Mouse (Mus musculus): ENCODE data around the gene Cnpy2. TPM values are rescaled to one million over a fixed set of nuclear protein-coding genes. Genes with fewer than 3 reads are reported as not detected.

Gene Cnpy2
- total and polyA plus RNA-seq, 2 experiments from 2014 or later, result 40.3 to 164 TPM

GRCm38 (mm10) chr10:128344568-128345275, 22.5 kb downstream of the Cnpy2 start:
- Histone ChIP-seq H3K9me3 (ENCODE audit: low read length) (no peaks in the 10 kb centered on the region), H3K27me3 (ENCODE audit: insufficient read depth, low read length) (no peaks in the 10 kb centered on the region), H3K4me1 (ENCODE audit: insufficient read depth, low read length) (no peaks in the 10 kb centered on the region), H3K4me3 (ENCODE audit: low read depth, low read length) (no peak overlapping the region), H3K9ac (replicated peaks; ENCODE audit: low read length, poor library complexity, severe bottlenecking) (no peak overlapping the region), H3K36me3 (ENCODE audit: insufficient read depth, low read length) (0 out of 2 replicates have a peak, but pooled peaks cover 4% of the 10 kb centered on the region), H3K27ac (ENCODE audit: low read depth, low read length) (no peak overlapping the region), H3K4me2 (ENCODE audit: low read depth, low read length, poor library complexity, severe bottlenecking) (no peak overlapping the region)
- whole genome bisulfite sequencing, result 50% methylated on average over 7 of the region's 7 CpGs
- TF ChIP-seq CTCF (IDR thresholded peaks at IDR 0.05), result no peak
- ATAC-seq (ENCODE audit: low FRiP score) (no peak), DNase-seq (ENCODE audit: low spot score) (peak; percentile 82)

GRCm38 (mm10) chr10:128347541-128347940, 25.3 kb downstream of the Cnpy2 start:
- Histone ChIP-seq H3K4me1 (ENCODE audit: insufficient read depth, low read length) (no peaks in the 10 kb centered on the region), H3K9ac (replicated peaks; ENCODE audit: low read length, poor library complexity, severe bottlenecking) (no peak overlapping the region), H3K36me3 (ENCODE audit: insufficient read depth, low read length) (peaks cover 24% of the 10 kb centered on the region), H3K4me3 (ENCODE audit: low read depth, low read length) (no peak overlapping the region), H3K4me2 (ENCODE audit: low read depth, low read length, poor library complexity, severe bottlenecking) (no peak overlapping the region), H3K27ac (ENCODE audit: low read depth, low read length) (no peak overlapping the region), H3K27me3 (ENCODE audit: insufficient read depth, low read length) (no peaks in the 10 kb centered on the region), H3K9me3 (ENCODE audit: low read length) (no peaks in the 10 kb centered on the region)
- WGBS, result 91% methylated on average over 8 of the region's 8 CpGs
- DNase-seq (ENCODE audit: low spot score) (no peak), ATAC-seq (ENCODE audit: low FRiP score) (no peak)
- no peak for TF ChIP-seq CTCF (IDR thresholded peaks at IDR 0.05)

GRCm38 (mm10) chr10:128358796-128359195, 36.5 kb downstream of the Cnpy2 start:
- no peak for ATAC-seq (ENCODE audit: low FRiP score)
- Histone ChIP-seq H3K27me3 (ENCODE audit: insufficient read depth, low read length) (no peaks in the 10 kb centered on the region), H3K9ac (replicated peaks; ENCODE audit: low read length, poor library complexity, severe bottlenecking) (no peak overlapping the region), H3K27ac (ENCODE audit: low read depth, low read length) (no peak overlapping the region), H3K4me1 (ENCODE audit: insufficient read depth, low read length) (no peaks in the 10 kb centered on the region), H3K4me3 (ENCODE audit: low read depth, low read length) (no peak overlapping the region), H3K36me3 (ENCODE audit: insufficient read depth, low read length) (peaks cover 70% of the 10 kb centered on the region), H3K9me3 (ENCODE audit: low read length) (no peaks in the 10 kb centered on the region), H3K4me2 (ENCODE audit: low read depth, low read length, poor library complexity, severe bottlenecking) (no peak overlapping the region)
- peak; percentile 73 for TF ChIP-seq CTCF (IDR thresholded peaks at IDR 0.05)
- DNase-seq (ENCODE audit: low spot score), result peak; percentile 75
- WGBS, result 54% methylated on average over 2 of the region's 2 CpGs

- WGBS, result 95% methylated on average over 6 of the region's 6 CpGs
- no peak for ATAC-seq (ENCODE audit: low FRiP score)
- TF ChIP-seq CTCF (IDR thresholded peaks at IDR 0.05), result no peak
- H3K27ac ChIP-seq (ENCODE audit: low read depth, low read length), result no peak overlapping the region
- no peak overlapping the region for H3K9ac ChIP-seq (replicated peaks; ENCODE audit: low read length, poor library complexity, severe bottlenecking)
- H3K4me2 ChIP-seq (ENCODE audit: low read depth, low read length, poor library complexity, severe bottlenecking), result no peak overlapping the region
- H3K4me1 ChIP-seq (ENCODE audit: insufficient read depth, low read length), result no peaks in the 10 kb centered on the region
- no peak overlapping the region for H3K4me3 ChIP-seq (ENCODE audit: low read depth, low read length)
- H3K36me3 ChIP-seq (ENCODE audit: insufficient read depth, low read length), result peaks cover 66% of the 10 kb centered on the region
- DNase-seq (ENCODE audit: low spot score), result no peak
- H3K27me3 ChIP-seq (ENCODE audit: insufficient read depth, low read length), result no peaks in the 10 kb centered on the region
- no peaks in the 10 kb centered on the region for H3K9me3 ChIP-seq (ENCODE audit: low read length)
These were observed 37.0 kb downstream of the Cnpy2 start for GRCm38 (mm10) chr10:128359226-128359625.

GRCm38 (mm10) chr10:128361836-128362235, 39.6 kb downstream of the Cnpy2 start:
- Histone ChIP-seq H3K9ac (replicated peaks; ENCODE audit: low read length, poor library complexity, severe bottlenecking) (no peak overlapping the region), H3K4me1 (ENCODE audit: insufficient read depth, low read length) (no peaks in the 10 kb centered on the region), H3K36me3 (ENCODE audit: insufficient read depth, low read length) (peaks cover 52% of the 10 kb centered on the region), H3K9me3 (ENCODE audit: low read length) (no peaks in the 10 kb centered on the region), H3K4me2 (ENCODE audit: low read depth, low read length, poor library complexity, severe bottlenecking) (no peak overlapping the region), H3K4me3 (ENCODE audit: low read depth, low read length) (no peak overlapping the region), H3K27ac (ENCODE audit: low read depth, low read length) (no peak overlapping the region), H3K27me3 (ENCODE audit: insufficient read depth, low read length) (no peaks in the 10 kb centered on the region)
- ATAC-seq (ENCODE audit: low FRiP score) (no peak), DNase-seq (ENCODE audit: low spot score) (no peak)
- no peak for TF ChIP-seq CTCF (IDR thresholded peaks at IDR 0.05)
- WGBS, result 93% methylated on average over 6 of the region's 6 CpGs

GRCm38 (mm10) chr10:128362568-128362967, 40.3 kb downstream of the Cnpy2 start:
- 44% methylated on average over 3 of the region's 3 CpGs for WGBS
- Histone ChIP-seq H3K9me3 (ENCODE audit: low read length) (no peaks in the 10 kb centered on the region), H3K36me3 (ENCODE audit: insufficient read depth, low read length) (peaks cover 50% of the 10 kb centered on the region), H3K4me2 (ENCODE audit: low read depth, low read length, poor library complexity, severe bottlenecking) (no peak overlapping the region), H3K4me3 (ENCODE audit: low read depth, low read length) (no peak overlapping the region), H3K4me1 (ENCODE audit: insufficient read depth, low read length) (no peaks in the 10 kb centered on the region), H3K27ac (ENCODE audit: low read depth, low read length) (no peak overlapping the region), H3K27me3 (ENCODE audit: insufficient read depth, low read length) (no peaks in the 10 kb centered on the region), H3K9ac (replicated peaks; ENCODE audit: low read length, poor library complexity, severe bottlenecking) (no peak overlapping the region)
- ATAC-seq (ENCODE audit: low FRiP score), result no peak
- TF ChIP-seq CTCF (IDR thresholded peaks at IDR 0.05), result peak; percentile 73
- DNase-seq (ENCODE audit: low spot score), result peak; percentile 78

Measured in midbrain, postnatal 0 days (tissue).